Mouse (Mus musculus) midbrain, embryonic 14.5 days (tissue): Measurements from ENCODE around the gene Nckap1l. TPM values are rescaled to one million over a fixed set of nuclear protein-coding genes. Genes with fewer than 3 reads are reported as not detected.

Source experiments
- ATAC-seq: fragments of 200-750 bp; cut with Nextera tagmentation; 2 replicates; pipeline ENCODE4 v1.8.0; 2017; ENCODE audit warnings: moderate number of reproducible peaks, moderate library complexity; ENCODE audit not compliant: low FRiP score, low TSS enrichment
- DNase-seq: peaks from one replicate; pipeline ENCODE4 v3.0.0-alpha.2; 2015
- H3K27ac ChIP-seq: fragments of 300-500 bp; sonication (generic); replicated peaks from 2 replicates; pipeline ENCODE4 v1.5.1; 2014; ENCODE audit warnings: mild to moderate bottlenecking, low read depth, low read length, moderate library complexity
- H3K27me3 ChIP-seq: fragments of 300-500 bp; sonication (generic); 2 replicates; pipeline ENCODE4 v1.6.1; 2014; ENCODE audit warnings: low read length, control low read depth, mixed read lengths; ENCODE audit not compliant: control insufficient read depth, insufficient read depth
- H3K36me3 ChIP-seq: fragments of 300-500 bp; sonication (generic); 2 replicates; pipeline ENCODE4 v1.6.1; 2014; ENCODE audit warnings: low read length, control low read depth; ENCODE audit not compliant: control insufficient read depth, insufficient read depth
- H3K4me1 ChIP-seq: fragments of 300-500 bp; sonication (generic); 2 replicates; pipeline ENCODE4 v1.6.1; 2014; ENCODE audit warnings: mild to moderate bottlenecking, antibody characterized with exemption, low read length, control low read depth; ENCODE audit not compliant: control insufficient read depth, insufficient read depth
- H3K4me2 ChIP-seq: fragments of 300-500 bp; sonication (generic); 2 replicates; pipeline ENCODE4 v1.6.1; 2014; ENCODE audit warnings: mild to moderate bottlenecking, low read length, moderate library complexity
- H3K4me3 ChIP-seq: fragments of 300-500 bp; sonication (generic); replicated peaks from 2 replicates; pipeline ENCODE4 v1.5.1; 2014; ENCODE audit warnings: low read depth, low read length
- H3K9ac ChIP-seq: fragments of 300-500 bp; sonication (generic); replicated peaks from 2 replicates; pipeline ENCODE4 v1.6.1; 2014; ENCODE audit warnings: mild to moderate bottlenecking, low read length, moderate library complexity
- H3K9me3 ChIP-seq: fragments of 300-500 bp; sonication (generic); 2 replicates; pipeline ENCODE4 v1.6.1; 2016; ENCODE audit warnings: low read length, control low read depth, mixed read lengths; ENCODE audit not compliant: control insufficient read depth
- WGBS: fragments of 180-500 bp; shearing (Covaris S2); extraction: QIAGEN DNeasy Blood & Tissue Kit; methylation state at CpG from one replicate; pipeline ENCODE4 v1.1.7; 2014; 5-methylcytosine and 5-hydroxymethylcytosine counted together
- polyA plus RNA-seq: library from polyadenylated mRNA; unstranded; fragments of >200 nt; fragmentation: Nextera tagmentation; extraction: Ambion mirVana; gene quantifications from 2 replicates; pipeline ENCODE4 v1.2.1, GENCODE M21; 2014

Gene Nckap1l
- polyA plus RNA-seq, 1 experiment from 2014 or later: 2.4 TPM

DNA sequence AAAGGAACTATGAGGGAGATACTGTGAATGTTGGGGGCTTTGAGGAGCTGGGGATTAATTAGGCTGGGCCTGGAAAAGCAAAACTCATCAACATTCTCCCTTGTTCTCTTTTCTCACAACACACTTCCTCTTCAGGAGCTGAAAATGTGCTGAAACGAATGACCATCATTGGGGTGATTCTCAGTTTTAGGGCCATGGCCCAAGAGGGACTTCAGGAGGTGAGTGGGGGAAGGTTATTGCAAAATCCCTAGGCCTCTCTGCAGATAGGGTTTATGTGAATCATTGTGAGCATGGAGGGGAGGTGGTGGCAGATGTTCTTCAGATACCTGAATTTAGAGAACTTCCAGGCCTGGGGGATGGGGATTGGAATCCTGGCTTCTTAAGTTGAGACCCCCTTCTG, 33.1 kb downstream of the Nckap1l start:
- WGBS: 69% methylated on average over 1 of the region's 1 CpGs
- H3K27me3 ChIP-seq: no peaks in the 10 kb centered on the region
- H3K4me1 ChIP-seq: peaks cover 13% of the 10 kb centered on the region
- H3K36me3 ChIP-seq: no peaks in the 10 kb centered on the region
- DNase-seq (no peak), ATAC-seq (no peak)
- no peak overlapping the region for H3K9ac ChIP-seq
- no peak overlapping the region for H3K4me3 ChIP-seq
- no peaks in the 10 kb centered on the region for H3K9me3 ChIP-seq
- no peak overlapping the region for H3K4me2 ChIP-seq
- no peak overlapping the region for H3K27ac ChIP-seq

DNA sequence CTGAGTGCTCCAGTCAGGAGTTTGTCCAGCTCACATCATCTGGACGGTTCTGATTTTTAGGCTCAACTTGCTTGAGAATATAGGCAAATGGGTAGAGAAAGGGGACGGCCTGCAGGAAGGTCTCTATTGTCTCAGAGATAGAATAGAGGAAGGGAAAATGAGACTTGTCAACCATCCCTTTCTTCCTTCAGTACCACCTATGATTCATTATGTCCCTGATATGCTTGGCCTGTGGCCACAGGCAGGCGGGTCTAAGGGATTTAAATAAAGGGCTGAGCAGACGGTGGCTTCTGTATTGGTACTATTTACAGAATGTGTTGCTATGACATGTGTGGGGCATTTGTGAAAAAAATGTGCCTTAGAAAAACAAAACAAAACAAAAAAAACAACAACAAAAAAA, 34.7 kb downstream of the Nckap1l start:
- no peak for ATAC-seq
- Histone ChIP-seq H3K9ac (no peak overlapping the region), H3K9me3 (no peaks in the 10 kb centered on the region), H3K27me3 (no peaks in the 10 kb centered on the region), H3K36me3 (no peaks in the 10 kb centered on the region), H3K4me1 (peaks cover 10% of the 10 kb centered on the region), H3K4me2 (no peak overlapping the region), H3K4me3 (no peak overlapping the region), H3K27ac (no peak overlapping the region)
- no peak for DNase-seq
- WGBS: 48% methylated on average over 4 of the region's 4 CpGs

DNA sequence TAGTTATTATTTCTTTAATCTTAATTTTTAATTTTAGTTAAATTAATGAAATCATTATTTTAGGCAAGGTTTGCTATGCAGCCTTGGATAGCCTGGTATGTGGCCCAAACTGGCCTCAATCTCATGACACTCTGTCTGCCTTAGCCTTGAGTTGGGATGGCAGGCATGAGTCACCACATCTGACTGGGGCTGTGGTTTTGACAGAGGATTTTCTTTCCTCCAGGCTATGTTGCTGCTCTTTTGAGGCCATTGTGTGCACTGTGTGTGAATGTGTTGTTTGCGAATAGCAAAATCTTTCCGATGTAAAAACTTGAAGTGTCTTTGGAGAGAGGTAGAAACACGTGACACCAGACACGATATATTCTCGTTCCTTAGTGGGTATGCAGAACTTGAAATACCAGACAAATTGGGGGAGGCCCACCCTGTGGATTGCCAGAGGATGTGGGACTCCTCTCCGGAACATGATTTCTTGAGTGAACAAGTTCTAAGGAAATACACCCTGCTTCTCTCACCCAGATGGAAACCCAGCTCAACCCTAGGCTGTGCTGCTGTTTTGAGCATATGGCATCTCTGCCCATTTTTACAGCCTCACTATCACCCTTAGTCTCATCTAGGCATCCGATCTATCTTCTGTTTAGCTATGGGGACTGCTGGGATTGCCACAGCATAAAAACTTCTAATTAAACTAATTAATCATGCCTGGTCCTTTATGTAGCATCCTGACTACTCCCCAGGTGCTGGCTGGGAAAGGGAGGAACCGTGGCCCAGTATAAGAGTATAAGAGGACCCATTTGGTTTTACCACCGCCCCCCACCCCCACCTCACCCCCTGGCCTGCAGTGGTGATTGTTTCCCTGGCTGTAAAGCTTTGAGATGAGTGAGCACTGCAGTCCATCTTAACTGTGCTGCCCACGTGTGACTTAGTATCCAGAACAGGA, 42.9 kb downstream of the Nckap1l start:
- no peak for DNase-seq
- Histone ChIP-seq H3K4me2 (no peak overlapping the region), H3K36me3 (no peaks in the 10 kb centered on the region), H3K4me1 (peaks cover 14% of the 10 kb centered on the region), H3K9me3 (no peaks in the 10 kb centered on the region), H3K27me3 (no peaks in the 10 kb centered on the region), H3K9ac (no peak overlapping the region), H3K27ac (no peak overlapping the region), H3K4me3 (no peak overlapping the region)
- no peak for ATAC-seq
- WGBS: 78% methylated on average over 10 of the region's 10 CpGs

DNA sequence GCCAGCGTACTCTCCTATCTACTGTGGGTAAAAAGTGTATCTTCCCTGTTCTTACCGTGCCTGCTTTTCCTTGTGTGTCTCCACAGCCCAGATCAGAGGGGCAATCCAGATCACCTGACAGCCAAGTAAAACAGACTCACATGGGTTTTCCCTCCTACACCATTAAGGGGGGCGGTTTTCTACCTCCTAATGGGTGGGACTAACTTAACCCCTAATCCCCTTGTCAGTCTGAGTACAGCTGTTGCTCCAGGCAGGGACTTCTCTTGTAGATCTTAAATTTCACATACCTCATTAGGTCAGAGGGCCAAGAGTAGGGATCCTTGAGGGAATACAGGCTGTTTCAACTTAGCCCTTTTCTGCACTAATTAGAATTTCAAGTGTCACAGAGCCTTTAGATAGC, 44.6 kb downstream of the Nckap1l start:
- H3K4me2 ChIP-seq: no peak overlapping the region
- peaks cover 14% of the 10 kb centered on the region for H3K4me1 ChIP-seq
- no peak for DNase-seq
- no peaks in the 10 kb centered on the region for H3K9me3 ChIP-seq
- ATAC-seq: no peak
- H3K27ac ChIP-seq: no peak overlapping the region
- 32% methylated on average over 3 of the region's 3 CpGs for WGBS
- H3K4me3 ChIP-seq: no peak overlapping the region
- no peak overlapping the region for H3K9ac ChIP-seq
- H3K36me3 ChIP-seq: no peaks in the 10 kb centered on the region
- H3K27me3 ChIP-seq: no peaks in the 10 kb centered on the region

DNA sequence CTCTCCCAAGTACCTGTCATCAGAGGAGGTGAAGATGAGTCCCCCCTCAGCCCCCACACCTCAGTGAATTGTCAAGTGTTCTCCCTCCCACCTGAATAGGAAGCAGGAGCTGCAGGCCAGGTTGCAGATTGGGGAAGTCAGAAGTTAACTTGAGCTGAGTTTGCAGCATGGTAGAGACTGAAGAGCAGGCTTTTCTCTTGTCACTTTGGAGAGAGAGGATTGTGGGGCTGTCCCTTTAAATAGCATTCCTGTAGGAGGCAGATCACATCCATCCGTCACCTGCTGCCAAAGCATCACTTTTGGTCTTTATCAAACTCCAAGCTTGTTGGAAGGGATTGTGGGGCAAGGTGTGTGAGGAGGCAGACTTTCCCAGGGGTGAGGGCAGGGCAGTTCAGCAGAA, 47.1 kb downstream of the Nckap1l start:
- no peak for DNase-seq
- Histone ChIP-seq H3K36me3 (no peaks in the 10 kb centered on the region), H3K4me3 (no peak overlapping the region), H3K9ac (no peak overlapping the region), H3K27ac (no peak overlapping the region), H3K9me3 (no peaks in the 10 kb centered on the region), H3K4me2 (no peak overlapping the region), H3K4me1 (peaks cover 33% of the 10 kb centered on the region), H3K27me3 (no peaks in the 10 kb centered on the region)
- ATAC-seq: no peak
- WGBS: 71% methylated on average over 1 of the region's 1 CpGs

DNA sequence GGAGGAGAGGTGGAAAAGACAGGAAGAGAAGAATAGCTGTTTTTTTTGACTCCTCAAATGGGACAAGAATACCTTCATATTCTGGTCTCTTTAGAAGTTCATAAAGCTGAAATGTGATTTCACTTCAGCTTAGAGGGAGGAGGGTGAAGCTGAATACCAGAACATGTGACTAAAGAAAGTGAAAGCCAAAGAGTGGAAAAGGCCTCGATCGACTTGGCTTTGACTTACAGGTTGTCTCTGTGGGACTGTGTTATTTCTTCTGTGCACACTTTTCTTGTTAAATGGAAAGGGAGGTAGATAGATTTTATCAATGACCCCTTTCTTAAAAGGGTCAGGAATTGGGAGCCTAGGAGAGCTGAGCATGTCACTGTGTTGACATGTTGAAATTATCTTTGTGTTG, 47.6 kb downstream of the Nckap1l start:
- H3K27me3 ChIP-seq: no peaks in the 10 kb centered on the region

DNA sequence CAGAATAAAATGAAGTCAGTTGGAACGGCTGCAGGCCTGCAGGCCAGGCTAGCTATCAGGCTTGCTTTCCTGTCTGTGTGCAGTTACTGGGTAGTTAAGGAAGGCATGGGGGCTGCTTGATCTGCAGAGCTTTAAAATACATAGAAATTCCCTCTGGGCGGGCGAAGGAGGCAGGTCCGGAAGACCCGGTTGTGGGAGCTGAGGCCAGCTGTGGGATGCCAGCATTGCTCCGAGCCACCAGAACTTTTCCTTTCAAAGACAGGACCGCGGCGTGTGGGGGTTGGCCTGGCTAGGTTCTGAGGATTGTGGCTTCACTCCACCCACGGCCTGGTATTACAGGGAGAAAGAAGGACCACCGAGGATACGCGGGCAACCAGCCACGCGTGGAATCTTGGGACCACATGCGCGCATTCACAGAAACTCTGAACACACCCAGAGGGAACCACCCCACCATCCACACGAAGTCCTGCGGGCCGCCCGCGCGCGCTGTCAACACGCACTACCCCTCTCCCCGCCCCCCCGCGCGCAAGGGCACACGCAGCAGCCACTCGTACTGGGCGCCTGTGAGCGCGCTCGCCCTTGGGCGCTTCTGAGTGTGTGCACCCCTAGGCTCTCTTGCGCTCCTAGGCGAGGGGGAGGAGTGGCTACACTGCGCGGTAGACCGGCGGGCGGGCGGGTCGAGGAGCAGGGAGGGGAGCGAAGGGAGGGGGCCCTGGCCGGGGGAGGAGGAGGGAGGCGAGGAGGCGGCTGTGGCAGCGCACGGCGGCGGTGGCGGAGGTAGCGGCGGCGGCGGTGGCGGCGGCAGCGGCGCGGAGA, 49.0 kb downstream of the Nckap1l start, which contains the start of gene Pde1b:
Gene Pde1b (plus strand): TSS at position 600 of the 816 bp plus-strand sequence.
- Histone ChIP-seq H3K9me3 (no peaks in the 10 kb centered on the region), H3K27ac (peak within 1 kb of the TSS; percentile 86), H3K4me3 (peak within 1 kb of the TSS; percentile 73), H3K4me2 (peak within 1 kb of the TSS; percentile 87), H3K36me3 (no peaks in the 10 kb centered on the region), H3K4me1 (peaks cover 38% of the 10 kb centered on the region), H3K9ac (peak within 1 kb of the TSS; percentile 91), H3K27me3 (no peaks in the 10 kb centered on the region)
- ATAC-seq (peak; percentile 89), DNase-seq (peak; percentile 84)
- WGBS: under 1% methylated on average over 62 of the region's 63 CpGs

More for the DNA sequence above, 47.6 kb downstream of the Nckap1l start:
- Histone ChIP-seq H3K4me1 (peaks cover 33% of the 10 kb centered on the region), H3K9me3 (no peaks in the 10 kb centered on the region), H3K4me2 (no peak overlapping the region), H3K4me3 (no peak overlapping the region), H3K27ac (no peak overlapping the region), H3K36me3 (no peaks in the 10 kb centered on the region), H3K9ac (no peak overlapping the region)
- no peak for DNase-seq
- no peak for ATAC-seq
- 68% methylated on average over 2 of the region's 2 CpGs for WGBS

DNA sequence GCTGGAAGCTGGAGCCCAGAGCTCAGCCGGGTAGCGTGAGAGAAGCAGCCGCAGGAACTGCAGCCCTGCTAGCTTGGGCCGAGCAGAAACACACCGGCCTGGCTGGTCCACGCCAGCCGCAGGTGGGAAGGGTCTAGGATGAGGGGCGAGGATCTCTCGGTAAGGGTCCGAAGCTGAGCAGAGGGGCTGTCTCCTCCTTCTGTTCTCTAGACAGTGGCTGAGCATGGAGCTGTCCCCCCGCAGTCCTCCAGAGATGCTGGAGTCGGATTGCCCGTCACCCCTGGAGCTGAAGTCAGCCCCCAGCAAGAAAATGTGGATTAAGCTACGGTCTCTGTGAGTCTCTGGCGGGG, 49.6 kb downstream of the Nckap1l start:
- peak overlapping the region; percentile 86 for H3K27ac ChIP-seq
- H3K9ac ChIP-seq: peak overlapping the region; percentile 91
- no peaks in the 10 kb centered on the region for H3K27me3 ChIP-seq
- WGBS: 0% methylated on average over 15 of the region's 15 CpGs
- peaks cover 32% of the 10 kb centered on the region for H3K4me1 ChIP-seq
- DNase-seq: no peak
- ATAC-seq: peak; percentile 66
- peak overlapping the region; percentile 87 for H3K4me2 ChIP-seq
- H3K4me3 ChIP-seq: peak overlapping the region; percentile 73
- H3K9me3 ChIP-seq: no peaks in the 10 kb centered on the region
- H3K36me3 ChIP-seq: no peaks in the 10 kb centered on the region
